Mouse (Mus musculus) lung, adult 2 months (tissue): Measurements from ENCODE around the gene Mrpl47. TPM values are rescaled to one million over a fixed set of nuclear protein-coding genes. Genes with fewer than 3 reads are reported as not detected.
"Not testable (repeated sequence)": the region's sequence is repeated elsewhere in the genome, so short reads cannot be mapped to it uniquely, and the experiment has no call there.

Experiments
- DNase-seq: peaks from one replicate; pipeline ENCODE4 v3.0.0; 2022
- H3K4me1 ChIP-seq: fragments of 200-500 bp; 2 replicates; pipeline ENCODE4 v1.6.1; 2011; ENCODE audit warnings: low read length; ENCODE audit not compliant: control insufficient read depth, insufficient read depth
- H3K4me3 ChIP-seq: fragments of 200-500 bp; replicated peaks from 2 replicates; pipeline ENCODE3; 2011; ENCODE audit warnings: low read depth, mild to moderate bottlenecking, control low read depth, low read length; ENCODE audit errors: extremely low read depth
- CTCF ChIP-seq: fragments of 200-500 bp; IDR thresholded peaks from 2 replicates; pipeline ENCODE4 v1.5.1; 2011; ENCODE audit warnings: mild to moderate bottlenecking, low read length, control low read depth; ENCODE audit not compliant: insufficient read depth
- POLR2A ChIP-seq: fragments of 200-500 bp; IDR thresholded peaks from 2 replicates; pipeline ENCODE4 v1.6.1; 2011; ENCODE audit warnings: low read depth, mild to moderate bottlenecking, control low read depth, low read length, borderline replicate concordance; ENCODE audit errors: extremely low read depth
- WGBS: fragments of 180-500 bp; shearing (Covaris S2); methylation state at CpG from one replicate; pipeline ENCODE4 v1.1.7; 2018; 5-methylcytosine and 5-hydroxymethylcytosine counted together
- polyA plus RNA-seq: library from polyadenylated mRNA; depleted of rRNA; stranded (reverse); fragments of >200 nt; gene quantifications from 2 replicates; pipeline ENCODE4 v1.2.3, GENCODE M21; 2012

The Mrpl47 gene
- polyA plus RNA-seq, 1 experiment: 2.0 TPM

- Histone ChIP-seq H3K4me3 (peak overlapping the region; percentile 87), H3K4me1 (no peaks in the 10 kb centered on the region)
- peak; percentile 97 for DNase-seq
- under 1% methylated on average over 90 of the region's 90 CpGs for WGBS
- TF ChIP-seq CTCF: no peak
- 0 out of 2 replicates have a peak, but pooled peaks have one; percentile 7 for TF ChIP-seq POLR2A
Measured at GRCm38 (mm10) chr3:32708368-32709231, 28.8 kb downstream of the Mrpl47 start.

- DNase-seq: no peak
- TF ChIP-seq CTCF: no peak
- no peak for TF ChIP-seq POLR2A
- WGBS: 3% methylated on average over 4 of the region's 4 CpGs
- Histone ChIP-seq H3K4me1 (no peaks in the 10 kb centered on the region), H3K4me3 (peak overlapping the region; percentile 62)
Measured at GRCm38 (mm10) chr3:32708052-32708367, 29.4 kb downstream of the Mrpl47 start.

GRCm38 (mm10) chr3:32705647-32706348 is 31.6 kb downstream of the Mrpl47 start, which contains the start of gene Actl6a:
Gene Actl6a (plus strand): TSS chr3:32706298.
- 74% methylated on average over 9 of the region's 9 CpGs for WGBS
- H3K4me1 ChIP-seq, DNase-seq, H3K4me3 ChIP-seq: not testable (repeated sequence)

- not testable (repeated sequence) for DNase-seq, H3K4me3 ChIP-seq, H3K4me1 ChIP-seq
- WGBS: 84% methylated on average over 10 of the region's 10 CpGs
Measured at GRCm38 (mm10) chr3:32704632-32705031, 32.8 kb downstream of the Mrpl47 start.

- DNase-seq, H3K4me3 ChIP-seq, H3K4me1 ChIP-seq: not testable (repeated sequence)
- 84% methylated on average over 6 of the region's 6 CpGs for WGBS
Measured at GRCm38 (mm10) chr3:32704021-32704420, 33.4 kb downstream of the Mrpl47 start.

GRCm38 (mm10) chr3:32698228-32698863 is 39.1 kb downstream of the Mrpl47 start:
- no peaks in the 10 kb centered on the region for H3K4me1 ChIP-seq
- TF ChIP-seq CTCF (peak; percentile 96), POLR2A (no peak)
- WGBS: 29% methylated on average over 7 of the region's 7 CpGs
- peak; percentile 85 for DNase-seq
- no peak overlapping the region for H3K4me3 ChIP-seq

GRCm38 (mm10) chr3:32695583-32695980 is 41.8 kb downstream of the Mrpl47 start:
- WGBS: 82% methylated on average over 4 of the region's 4 CpGs
- H3K4me3 ChIP-seq: no peak overlapping the region

GRCm38 (mm10) chr3:32694737-32695582 is 42.4 kb downstream of the Mrpl47 start:
- 55% methylated on average over 12 of the region's 12 CpGs for WGBS
- no peak for DNase-seq
- Histone ChIP-seq H3K4me3 (no peak overlapping the region), H3K4me1 (no peaks in the 10 kb centered on the region)
- TF ChIP-seq CTCF (no peak), POLR2A (no peak)

More at GRCm38 (mm10) chr3:32695583-32695980, 41.8 kb downstream of the Mrpl47 start:
- no peak for DNase-seq
- no peak for TF ChIP-seq POLR2A
- no peak for TF ChIP-seq CTCF
- no peaks in the 10 kb centered on the region for H3K4me1 ChIP-seq

- WGBS: 61% methylated on average over 5 of the region's 5 CpGs
- TF ChIP-seq POLR2A: no peak
- TF ChIP-seq CTCF: no peak
- no peaks in the 10 kb centered on the region for H3K4me1 ChIP-seq
- no peak for DNase-seq
- no peak overlapping the region for H3K4me3 ChIP-seq
Measured at GRCm38 (mm10) chr3:32694211-32694610, 43.2 kb downstream of the Mrpl47 start.

GRCm38 (mm10) chr3:32691841-32692240 is 45.6 kb downstream of the Mrpl47 start:
- WGBS: 60% methylated on average over 5 of the region's 5 CpGs
- Histone ChIP-seq H3K4me1 (no peaks in the 10 kb centered on the region), H3K4me3 (no peak overlapping the region)
- DNase-seq: no peak
- TF ChIP-seq POLR2A (no peak), CTCF (no peak)
